Mouse (Mus musculus) left cerebral cortex, adult 8-10 months (tissue): Measurements from ENCODE around the gene Npy4r. TPM values are rescaled to one million over a fixed set of nuclear protein-coding genes. Genes with fewer than 3 reads are reported as not detected.
A peak's percentile ranks its signal among the peaks of the same experiment; 100 is the strongest.

Source experiments
- DNase-seq, 2 experiments: peaks; one replicate each; pipeline ENCODE4 v3.0.0; 2022; ENCODE audit warnings: low spot score in 2 of 2
- total RNA-seq, 4 experiments: library from RNA; stranded (reverse); gene quantifications; 2 replicates each; pipeline ENCODE4 v1.2.4; 2022

Gene Npy4r
- total RNA-seq, 4 experiments from 2014 or later, result not detected

- no peak for DNase-seq
Observed at GRCm38 (mm10) chr14:34120016-34120910, 32.0 kb downstream of the Npy4r start.

GRCm38 (mm10) chr14:34119046-34119723, 33.1 kb downstream of the Npy4r start:
- DNase-seq, result no peak

GRCm38 (mm10) chr14:34114311-34114710, 38.0 kb downstream of the Npy4r start:
- DNase-seq, result no peak

- no peak for DNase-seq
Observed at GRCm38 (mm10) chr14:34107594-34107993, 44.7 kb downstream of the Npy4r start.

GRCm38 (mm10) chr14:34106389-34107062, 45.8 kb downstream of the Npy4r start:
- no peak for DNase-seq

- peak in 1 of 2 experiments; percentile 28 for DNase-seq
Observed at GRCm38 (mm10) chr14:34104892-34105291, 47.4 kb downstream of the Npy4r start.

- no peak for DNase-seq
Observed at GRCm38 (mm10) chr14:34103855-34104254, 48.4 kb downstream of the Npy4r start.

GRCm38 (mm10) chr14:34102601-34103000, 49.7 kb downstream of the Npy4r start, which contains the start of gene A630023A22Rik:
TSS of gene A630023A22Rik (minus strand) at chr14:34102754.
- no peak for DNase-seq

- DNase-seq, result no peak
Observed at GRCm38 (mm10) chr14:34096161-34096560, 56.1 kb downstream of the Npy4r start.

Other genes starting within 250 kb of the Npy4r start
- 1 to 10 TPM; 2.8 to 3.4 (median 2.9) TPM for gene Gdf10, start 228.9 kb downstream of the Npy4r start, total RNA-seq
- gene Gdf2, start 211.4 kb downstream of the Npy4r start, total RNA-seq, result not detected
- under 1 TPM in 1 of 4 experiments, not detected in 3; 0.32 TPM for gene Rbp3, start 198.5 kb downstream of the Npy4r start, total RNA-seq
- gene Zfp488, start 173.7 kb downstream of the Npy4r start, total RNA-seq, result 1 to 10 TPM; 3.4 to 4.6 (median 4.2) TPM
- gene Gm30083, start 137.3 kb downstream of the Npy4r start, total RNA-seq, result not detected
- not detected for gene Gm5460, start 135.7 kb downstream of the Npy4r start, total RNA-seq
- gene Antxrl, start 99.8 kb downstream of the Npy4r start, total RNA-seq, result not detected
- under 1 TPM; 0.60 to 0.96 (median 0.72) TPM for gene Anxa8, start 66.5 kb downstream of the Npy4r start, total RNA-seq
- not detected for gene A630023A22Rik, start 49.7 kb downstream of the Npy4r start, total RNA-seq
- gene Gprin2, start 49.2 kb upstream of the Npy4r start, total RNA-seq, result 1 to 10 TPM; 2.9 to 3.5 (median 3.2) TPM
- under 1 TPM; 0.33 to 0.80 (median 0.52) TPM for gene Syt15, start 67.1 kb upstream of the Npy4r start, total RNA-seq
- 10 to 100 TPM; 10.9 to 16.4 (median 12.1) TPM for gene Shld2, start 158.0 kb upstream of the Npy4r start, total RNA-seq
- 100 to 1,000 TPM; 281 to 334 (median 318) TPM for gene Glud1, start 158.2 kb upstream of the Npy4r start, total RNA-seq
- gene Fam25c, start 202.9 kb upstream of the Npy4r start, total RNA-seq, result 1 to 10 TPM in 1 of 4 experiments, not detected in 3; 1.3 TPM
- gene Sncg, start 222.3 kb upstream of the Npy4r start, total RNA-seq, result 1 to 10 TPM; 5.4 to 7.2 (median 6.0) TPM
- 1 to 10 TPM; 4.9 to 7.3 (median 5.8) TPM for gene Mmrn2, start 223.0 kb upstream of the Npy4r start, total RNA-seq